Mouse (Mus musculus): Measurements from ENCODE around the gene Phf24.

GRCm38 (mm10) chr4:42952563-42952962, 36.1 kb downstream of the Phf24 start:
- TF ChIP-seq JUND (conservative IDR thresholded peaks at IDR 0.05; ENCODE audit: low read depth, low read length), result no peak
- no peak for TF ChIP-seq ELF1 (IDR thresholded peaks at IDR 0.05; ENCODE audit: low read depth, low read length)
- no peak for TF ChIP-seq TBP (conservative IDR thresholded peaks at IDR 0.05; ENCODE audit: low read depth, low read length)
- TF ChIP-seq USF1 (IDR thresholded peaks at IDR 0.05; ENCODE audit: low read depth, low read length), result no peak
- TF ChIP-seq ZNF384 (IDR thresholded peaks at IDR 0.05; ENCODE audit: low read depth, low read length), result no peak
- no peak for TF ChIP-seq EP300 (IDR thresholded peaks at IDR 0.05; ENCODE audit: low read length)
- no peak for TF ChIP-seq CTCF (conservative IDR thresholded peaks at IDR 0.05 in 1 of 2, IDR thresholded peaks at IDR 0.05 in 1 of 2; ENCODE audit: low read depth in 2 of 2, low read length in 2 of 2)
- no peak for TF ChIP-seq MXI1 (IDR thresholded peaks at IDR 0.05; ENCODE audit: low read depth, low read length)
- TF ChIP-seq CHD2 (IDR thresholded peaks at IDR 0.05; ENCODE audit: low read length), result no peak
- TF ChIP-seq POLR2A (IDR thresholded peaks at IDR 0.05; ENCODE audit: low read depth, low read length), result no peak
- TF ChIP-seq POLR2AphosphoS2 (IDR thresholded peaks at IDR 0.05; ENCODE audit: low read depth, low read length), result no peak
- TF ChIP-seq MAX (IDR thresholded peaks at IDR 0.05; ENCODE audit: low read length), result no peak

All from CH12.LX (cell line).